Mouse (Mus musculus) heart, postnatal 36 days (tissue): ENCODE measurements at regions not wholly inside any gene's neighbourhood (a gene's known extent, or its start where the extent isn't known, plus 50 kb on each side); places are given as distances from the start of the nearest gene placed in this dataset.

Experiments used
- DNase-seq, 2 experiments: peaks; one replicate each; pipeline ENCODE4 v3.0.0; 2021 to 2022
- intact Hi-C: fragments of 180-260 bp; cut with DNase I; formaldehyde crosslinking; loops from one replicate; pipeline ENCODE4 v1.15.1; 2025

- intact Hi-C loops, result no loop called here
Measured at GRCm38 (mm10) chr2:180404168-180404567, 51.9 kb upstream of the Slco4a1 start.

GRCm38 (mm10) chr2:180403621-180404020 is 52.4 kb upstream of the Slco4a1 start:
- DNase-seq, result no peak
- intact Hi-C loops, result no loop called here

More at GRCm38 (mm10) chr2:180404168-180404567, 51.9 kb upstream of the Slco4a1 start:
- DNase-seq, result no peak

- intact Hi-C loops, result no loop called here
- no peak for DNase-seq
Measured at GRCm38 (mm10) chr2:180402851-180403459, 53.1 kb upstream of the Slco4a1 start.

GRCm38 (mm10) chr2:180402433-180402832 is 53.6 kb upstream of the Slco4a1 start:
- intact Hi-C loops, result no loop called here
- no peak for DNase-seq

- no peak for DNase-seq
- intact Hi-C loops, result no loop called here
Measured at GRCm38 (mm10) chr2:180401409-180402391, 54.3 kb upstream of the Slco4a1 start.

GRCm38 (mm10) chr2:180400514-180401019 is 55.5 kb upstream of the Slco4a1 start:
- intact Hi-C loops, result no loop called here
- DNase-seq, result no peak

- intact Hi-C loops, result no loop called here
- DNase-seq, result peak; percentile 57
Measured at GRCm38 (mm10) chr2:180399651-180400513, 56.2 kb upstream of the Slco4a1 start.

GRCm38 (mm10) chr2:180398851-180399447 is 57.1 kb upstream of the Slco4a1 start:
- intact Hi-C loops, result no loop called here
- DNase-seq, result peak in 1 of 2 experiments; percentile 25

- intact Hi-C loops, result no loop called here
- DNase-seq, result peak in 1 of 2 experiments; percentile 39
Measured at GRCm38 (mm10) chr2:180398481-180398754, 57.6 kb upstream of the Slco4a1 start.

- DNase-seq, result peak in 1 of 2 experiments; percentile 28
- intact Hi-C loops, result no loop called here
Measured at GRCm38 (mm10) chr2:180397723-180398480, 58.1 kb upstream of the Slco4a1 start.

GRCm38 (mm10) chr2:180396664-180397377 is 59.2 kb upstream of the Slco4a1 start:
- DNase-seq, result peak in 1 of 2 experiments; percentile 24
- intact Hi-C loops, result no loop called here

- intact Hi-C loops, result no loop called here
- no peak for DNase-seq
Measured at GRCm38 (mm10) chr2:180396211-180396610, 59.8 kb upstream of the Slco4a1 start.

GRCm38 (mm10) chr2:180395279-180396034 is 60.6 kb upstream of the Slco4a1 start:
- intact Hi-C loops, result no loop called here
- DNase-seq, result peak in 1 of 2 experiments; percentile 12

GRCm38 (mm10) chr2:180392846-180393700 is 58.6 kb upstream of the Gata5 start:
- peak in 1 of 2 experiments; percentile 44 for DNase-seq
- intact Hi-C loops, result no loop called here

- DNase-seq, result peak in 1 of 2 experiments; percentile 20
- intact Hi-C loops, result no loop called here
Measured at GRCm38 (mm10) chr2:180392298-180392697, 57.8 kb upstream of the Gata5 start.

- intact Hi-C loops, result no loop called here
- DNase-seq, result no peak
Measured at GRCm38 (mm10) chr2:180391349-180391748, 56.9 kb upstream of the Gata5 start.
